Mouse (Mus musculus) heart, adult 2 months (tissue): ENCODE data around the gene Fam234b.

Source experiments
- CTCF ChIP-seq: fragments of 200-600 bp; IDR thresholded peaks from 2 replicates; pipeline ENCODE4 v1.8.1; 2022; ENCODE audit warnings: antibody characterized with exemption, mild to moderate bottlenecking, moderate library complexity
- POLR2A ChIP-seq: fragments of 200-500 bp; IDR thresholded peaks from 2 replicates; pipeline ENCODE4 v1.6.1; 2011; ENCODE audit warnings: mild to moderate bottlenecking, low read depth, low read length, control low read depth; ENCODE audit not compliant: insufficient read depth

- TF ChIP-seq CTCF: peak; percentile 36
- no peak for TF ChIP-seq POLR2A
These were observed 13.8 kb upstream of the Fam234b start for GRCm38 (mm10) chr6:135183961-135184360.
